Mouse (Mus musculus): ENCODE results near the gene Purb. TPM values are rescaled to one million over a fixed set of nuclear protein-coding genes. Genes with fewer than 3 reads are reported as not detected.

The Purb gene
- polyA plus RNA-seq, 1 experiment from 2014 or later: 25.9 TPM

- Histone ChIP-seq H3K4me2 (peak overlapping the region; percentile 83; the same call in 1 of the 2 replicates), H3K4me1 (ENCODE audit: insufficient read depth) (0 out of 2 replicates have a peak, but pooled peaks cover 6% of the 10 kb centered on the region), H3K27me3 (ENCODE audit: insufficient read depth, low read length) (no peaks in the 10 kb centered on the region), H3K36me3 (ENCODE audit: insufficient read depth) (peaks cover 14% of the 10 kb centered on the region; the same call in 1 of the 2 replicates), H3K9ac (no peak overlapping the region), H3K4me3 (ENCODE audit: low read depth, low read length) (no peak overlapping the region), H3K9me3 (ENCODE audit: low read depth, low read length) (no peaks in the 10 kb centered on the region), H3K27ac (ENCODE audit: low read depth) (no peak overlapping the region)
- TF ChIP-seq CTCF (IDR thresholded peaks at IDR 0.05; ENCODE audit: low read depth): no peak
- 73% methylated on average over 6 of the region's 6 CpGs for WGBS
- no peak for DNase-seq
- no peak for ATAC-seq (ENCODE audit: insufficient read depth)
Observed at GRCm38 (mm10) chr11:6476876-6477275, 1.2 kb upstream of the Purb start.

- peaks cover 25% of the 10 kb centered on the region for H3K36me3 ChIP-seq (ENCODE audit: insufficient read depth)
Observed at GRCm38 (mm10) chr11:6474874-6475731, 614 bp downstream of the Purb start.

GRCm38 (mm10) chr11:6474381-6474780 is 1.3 kb downstream of the Purb start:
- peaks cover 18% of the 10 kb centered on the region for H3K4me1 ChIP-seq (ENCODE audit: insufficient read depth)
- ATAC-seq (ENCODE audit: insufficient read depth): no peak
- WGBS: 29% methylated on average over 6 of the region's 6 CpGs
- DNase-seq: no peak
- peak overlapping the region; percentile 95 for H3K4me3 ChIP-seq (ENCODE audit: low read depth, low read length)
- peak overlapping the region; percentile 98; the same call in 1 of the 2 replicates for H3K27ac ChIP-seq (ENCODE audit: low read depth)
- H3K27me3 ChIP-seq (ENCODE audit: insufficient read depth, low read length): no peaks in the 10 kb centered on the region
- peaks cover 25% of the 10 kb centered on the region for H3K36me3 ChIP-seq (ENCODE audit: insufficient read depth)
- H3K4me2 ChIP-seq: peak overlapping the region; percentile 89
- peak overlapping the region; percentile 95 for H3K9ac ChIP-seq
- no peak for TF ChIP-seq CTCF (IDR thresholded peaks at IDR 0.05; ENCODE audit: low read depth)
- no peaks in the 10 kb centered on the region for H3K9me3 ChIP-seq (ENCODE audit: low read depth, low read length)

More at GRCm38 (mm10) chr11:6474874-6475731, 614 bp downstream of the Purb start:
- no peaks in the 10 kb centered on the region for H3K27me3 ChIP-seq (ENCODE audit: insufficient read depth, low read length)
- H3K4me1 ChIP-seq (ENCODE audit: insufficient read depth): peaks cover 18% of the 10 kb centered on the region
- H3K9ac ChIP-seq: peak overlapping the region; percentile 95
- no peaks in the 10 kb centered on the region for H3K9me3 ChIP-seq (ENCODE audit: low read depth, low read length)
- peak; percentile 57 for DNase-seq
- H3K4me2 ChIP-seq: peak overlapping the region; percentile 89
- peak overlapping the region; percentile 95 for H3K4me3 ChIP-seq (ENCODE audit: low read depth, low read length)
- under 1% methylated on average over 107 of the region's 109 CpGs for WGBS
- H3K27ac ChIP-seq (ENCODE audit: low read depth): peak overlapping the region; percentile 98
- ATAC-seq (ENCODE audit: insufficient read depth): peak; percentile 55
- no peak for TF ChIP-seq CTCF (IDR thresholded peaks at IDR 0.05; ENCODE audit: low read depth)

GRCm38 (mm10) chr11:6472076-6472475 is 3.6 kb downstream of the Purb start:
- ATAC-seq (ENCODE audit: insufficient read depth) (no peak), DNase-seq (peak; percentile 59)
- peak overlapping the region; percentile 82 for H3K27ac ChIP-seq (ENCODE audit: low read depth)
- H3K4me3 ChIP-seq (ENCODE audit: low read depth, low read length): peak overlapping the region; percentile 95
- H3K9ac ChIP-seq: peak overlapping the region; percentile 42
- H3K9me3 ChIP-seq (ENCODE audit: low read depth, low read length): no peaks in the 10 kb centered on the region
- H3K4me1 ChIP-seq (ENCODE audit: insufficient read depth): peaks cover 29% of the 10 kb centered on the region
- H3K36me3 ChIP-seq (ENCODE audit: insufficient read depth): peaks cover 42% of the 10 kb centered on the region
- TF ChIP-seq CTCF (IDR thresholded peaks at IDR 0.05; ENCODE audit: low read depth): no peak
- H3K4me2 ChIP-seq: peak overlapping the region; percentile 91
- no peaks in the 10 kb centered on the region for H3K27me3 ChIP-seq (ENCODE audit: insufficient read depth, low read length)

- no peak for ATAC-seq (ENCODE audit: insufficient read depth)
- peak; percentile 88 for DNase-seq
- H3K4me3 ChIP-seq (ENCODE audit: low read depth, low read length): peak overlapping the region; percentile 95
- H3K4me1 ChIP-seq (ENCODE audit: insufficient read depth): peaks cover 29% of the 10 kb centered on the region
- TF ChIP-seq CTCF (IDR thresholded peaks at IDR 0.05; ENCODE audit: low read depth): no peak
- 0% methylated on average over 1 of the region's 1 CpGs for WGBS
- H3K27me3 ChIP-seq (ENCODE audit: insufficient read depth, low read length): no peaks in the 10 kb centered on the region
- peak overlapping the region; percentile 91 for H3K4me2 ChIP-seq
- no peaks in the 10 kb centered on the region for H3K9me3 ChIP-seq (ENCODE audit: low read depth, low read length)
- H3K36me3 ChIP-seq (ENCODE audit: insufficient read depth): peaks cover 48% of the 10 kb centered on the region
- H3K9ac ChIP-seq: peak overlapping the region; percentile 10
- H3K27ac ChIP-seq (ENCODE audit: low read depth): peak overlapping the region; percentile 82
Observed at GRCm38 (mm10) chr11:6471493-6471892, 4.2 kb downstream of the Purb start.

GRCm38 (mm10) chr11:6471054-6471453 is 4.7 kb downstream of the Purb start:
- Histone ChIP-seq H3K27me3 (ENCODE audit: insufficient read depth, low read length) (no peaks in the 10 kb centered on the region), H3K36me3 (ENCODE audit: insufficient read depth) (peaks cover 52% of the 10 kb centered on the region), H3K4me2 (peak overlapping the region; percentile 91), H3K4me3 (ENCODE audit: low read depth, low read length) (peak overlapping the region; percentile 95), H3K9me3 (ENCODE audit: low read depth, low read length) (no peaks in the 10 kb centered on the region), H3K27ac (ENCODE audit: low read depth) (peak overlapping the region; percentile 39; the same call in 1 of the 2 replicates), H3K4me1 (ENCODE audit: insufficient read depth) (peaks cover 29% of the 10 kb centered on the region), H3K9ac (peak overlapping the region; percentile 10)
- peak; percentile 33 for DNase-seq
- no peak for ATAC-seq (ENCODE audit: insufficient read depth)
- 43% methylated on average over 2 of the region's 2 CpGs for WGBS
- no peak for TF ChIP-seq CTCF (IDR thresholded peaks at IDR 0.05; ENCODE audit: low read depth)

GRCm38 (mm10) chr11:6468541-6468940 is 7.2 kb downstream of the Purb start:
- no peak for ATAC-seq (ENCODE audit: insufficient read depth)
- no peak overlapping the region for H3K9ac ChIP-seq
- peaks cover 49% of the 10 kb centered on the region for H3K36me3 ChIP-seq (ENCODE audit: insufficient read depth)
- no peaks in the 10 kb centered on the region for H3K27me3 ChIP-seq (ENCODE audit: insufficient read depth, low read length)
- TF ChIP-seq CTCF (IDR thresholded peaks at IDR 0.05; ENCODE audit: low read depth): no peak
- H3K4me3 ChIP-seq (ENCODE audit: low read depth, low read length): no peak overlapping the region
- H3K4me1 ChIP-seq (ENCODE audit: insufficient read depth): peaks cover 23% of the 10 kb centered on the region
- no peak overlapping the region for H3K27ac ChIP-seq (ENCODE audit: low read depth)
- no peak for DNase-seq
- 0 out of 2 replicates have a peak overlapping the region, but pooled peaks have one; percentile 18 for H3K4me2 ChIP-seq
- 73% methylated on average over 2 of the region's 2 CpGs for WGBS
- H3K9me3 ChIP-seq (ENCODE audit: low read depth, low read length): no peaks in the 10 kb centered on the region

Measured in lung, embryonic 14.5 days (tissue).